In the genomic region with DNA sequence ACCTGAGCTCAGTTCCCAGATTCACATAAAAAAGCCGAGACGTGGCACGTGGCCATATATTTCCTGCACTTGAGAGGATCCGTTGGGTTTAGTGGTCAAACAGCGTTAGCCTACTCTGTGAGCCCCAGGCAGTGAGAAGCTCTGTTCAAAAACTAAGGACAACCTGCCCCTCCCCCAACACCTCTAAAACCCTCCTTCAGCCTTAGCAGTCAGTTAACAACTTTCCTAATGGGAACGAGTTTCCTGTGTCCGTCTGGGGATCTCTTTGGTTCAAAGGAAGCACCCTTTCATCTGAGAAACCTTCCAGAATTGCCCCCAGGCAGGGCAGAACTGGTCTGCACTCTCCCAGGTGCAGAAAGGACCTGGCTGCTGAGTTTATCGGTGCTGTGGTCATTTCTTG, we compare ENCODE assay signal across 24 mouse cellular contexts. TPM values are rescaled to one million over a fixed set of nuclear protein-coding genes. Genes with fewer than 3 reads are reported as not detected.
DNase-seq lines count a peak whose midpoint lies in the region; ATAC-seq and TF ChIP-seq lines count a peak whose summit lies in the region.
"Had no signal": no experiment of that assay in that cellular context is flagged by ENCODE, and none has a peak within 500 bp of the region (broad histone marks: within the 10 kb centered on the region; RNA-seq: fewer than 3 reads in every experiment).

No protein-coding gene starts in this region.

- H3K4me2 ChIP-seq in hindbrain, embryonic 13.5 days: no peak overlapping the region
- no peak overlapping the region for H3K4me2 ChIP-seq in stomach, postnatal 0 days (replicated peaks; ENCODE audit: low read depth)
- H3K4me2 ChIP-seq: embryonic facial prominence, embryonic 13.5 days; forebrain, embryonic 13.5 days; heart, embryonic 12.5 days; hindbrain, embryonic 14.5 days; liver, embryonic 15.5 days; lung, embryonic 15.5 days had no signal

- peak; percentile 30 to 40 for DNase-seq in cerebellum, postnatal 10 days
- DNase-seq in cerebellum, adult 8-10 months: no peak
- no peak for DNase-seq in hindbrain, embryonic 10.5 days (ENCODE audit: low spot score)
- peak; percentile 23 for DNase-seq in retina, postnatal 1 day
- no peak for DNase-seq in retina, embryonic 14.5 days (ENCODE audit: low spot score)
- no peak for DNase-seq in stomach, postnatal 0 days (ENCODE audit: low spot score)
- DNase-seq in gastrocnemius, adult 2 months: no peak
- DNase-seq: adrenal gland, postnatal 14 days; cerebellum, adult 9-10 months; gastrocnemius, postnatal 10 days; kidney, adult 2 months; layer of hippocampus, postnatal 36 days; liver; lung, postnatal 36 days had no signal

- no peak for TF ChIP-seq CTCF in stomach, postnatal 0 days (IDR thresholded peaks at IDR 0.05; ENCODE audit: low read depth)
- TF ChIP-seq CTCF in gastrocnemius, adult 2 months (IDR thresholded peaks at IDR 0.05): no peak

- H3K4me1 ChIP-seq in hindbrain, embryonic 10.5 days (replicated peaks): peaks cover 33% of the 10 kb centered on the region
- H3K4me1 ChIP-seq in hindbrain, embryonic 13.5 days (replicated peaks): peaks cover 17% of the 10 kb centered on the region
- H3K4me1 ChIP-seq in stomach, postnatal 0 days (replicated peaks; ENCODE audit: control insufficient read depth, insufficient read depth): no peaks in the 10 kb centered on the region
- H3K4me1 ChIP-seq: embryonic facial prominence, embryonic 13.5 days; megakaryocyte, embryonic 14.5 days had no signal

- no peak overlapping the region for H3K9ac ChIP-seq in hindbrain, embryonic 13.5 days
- H3K9ac ChIP-seq in stomach, postnatal 0 days (ENCODE audit: low read length): no peak overlapping the region
- H3K9ac ChIP-seq: embryonic facial prominence, embryonic 13.5 days; forebrain, embryonic 13.5 days; heart, embryonic 12.5 days; hindbrain, embryonic 14.5 days; liver, embryonic 15.5 days; lung, embryonic 15.5 days had no signal

- no peak overlapping the region for H3K4me3 ChIP-seq in hindbrain, embryonic 10.5 days
- H3K4me3 ChIP-seq in hindbrain, embryonic 13.5 days: no peak overlapping the region
- no peak overlapping the region for H3K4me3 ChIP-seq in stomach, postnatal 0 days (ENCODE audit: low read depth, low read length)
- no peak overlapping the region for H3K4me3 ChIP-seq in gastrocnemius, adult 2 months
- H3K4me3 ChIP-seq: embryonic facial prominence, embryonic 13.5 days; erythroblast, embryonic 14.5 days; forebrain, embryonic 13.5 days; heart, embryonic 12.5 days; liver, embryonic 15.5 days; lung, embryonic 15.5 days; megakaryocyte, embryonic 14.5 days had no signal

- no peak for ATAC-seq in hindbrain, embryonic 13.5 days (ENCODE audit: low FRiP score)
- ATAC-seq in stomach, postnatal 0 days (ENCODE audit: low FRiP score, low TSS enrichment): no peak
- ATAC-seq: forebrain, embryonic 13.5 days had no signal

- intact Hi-C loops in gastrocnemius, adult 2 months (cut with DNase I): no loop called here

- WGBS in hindbrain, embryonic 10.5 days: 47% methylated on average over 8 of the region's 8 CpGs
- 53% methylated on average over 8 of the region's 8 CpGs for WGBS in hindbrain, embryonic 13.5 days
- 37% methylated on average over 8 of the region's 8 CpGs for WGBS in stomach, postnatal 0 days

- 0 out of 2 replicates have a peak overlapping the region, but pooled peaks have one; percentile 50 for H3K27ac ChIP-seq in hindbrain, embryonic 10.5 days
- H3K27ac ChIP-seq in hindbrain, embryonic 13.5 days: no peak overlapping the region
- no peak overlapping the region for H3K27ac ChIP-seq in stomach, postnatal 0 days (replicated peaks)
- no peak overlapping the region for H3K27ac ChIP-seq in gastrocnemius, adult 2 months
- H3K27ac ChIP-seq: embryonic facial prominence, embryonic 13.5 days; forebrain, embryonic 13.5 days; hindbrain, embryonic 14.5 days; liver, embryonic 15.5 days; lung, embryonic 15.5 days had no signal

- no peaks in the 10 kb centered on the region for H3K9me3 ChIP-seq in hindbrain, embryonic 10.5 days
- no peaks in the 10 kb centered on the region for H3K9me3 ChIP-seq in hindbrain, embryonic 13.5 days
- no peaks in the 10 kb centered on the region for H3K9me3 ChIP-seq in stomach, postnatal 0 days (ENCODE audit: control insufficient read depth, low read length)
- H3K9me3 ChIP-seq: embryonic facial prominence, embryonic 13.5 days; G1E; heart, embryonic 12.5 days; liver, embryonic 15.5 days; lung, embryonic 15.5 days had no signal

- no peak for TF ChIP-seq EP300 in stomach, postnatal 0 days (optimal IDR thresholded peaks at IDR 0.05)

- H3K36me3 ChIP-seq in hindbrain, embryonic 10.5 days: no peaks in the 10 kb centered on the region
- no peaks in the 10 kb centered on the region for H3K36me3 ChIP-seq in hindbrain, embryonic 13.5 days
- no peaks in the 10 kb centered on the region for H3K36me3 ChIP-seq in stomach, postnatal 0 days (ENCODE audit: control insufficient read depth, insufficient read depth, low read length)
- H3K36me3 ChIP-seq: embryonic facial prominence, embryonic 13.5 days; G1E; heart, embryonic 12.5 days; liver, embryonic 15.5 days; lung, embryonic 15.5 days had no signal

- H3K27me3 ChIP-seq in hindbrain, embryonic 10.5 days (ENCODE audit: insufficient read depth, poor library complexity, severe bottlenecking): no peaks in the 10 kb centered on the region
- no peaks in the 10 kb centered on the region for H3K27me3 ChIP-seq in hindbrain, embryonic 13.5 days
- no peaks in the 10 kb centered on the region for H3K27me3 ChIP-seq in stomach, postnatal 0 days (ENCODE audit: control insufficient read depth, insufficient read depth, low read length)
- H3K27me3 ChIP-seq: embryonic facial prominence, embryonic 13.5 days; forebrain, embryonic 13.5 days; heart, embryonic 12.5 days; liver, embryonic 15.5 days; lung, embryonic 15.5 days; megakaryocyte, embryonic 14.5 days had no signal

RNA-seq across cellular contexts. Expression of gene Qk, which starts 36.1 kb away (rescaled TPM):
- 34.6 and 41.4 TPM in 2 replicates for polyA plus RNA-seq in hindbrain, embryonic 10.5 days (2016; fragmentation: Nextera tagmentation; extraction: Ambion mirVana)
- polyA plus RNA-seq in hindbrain, embryonic 13.5 days (2015; fragmentation: Nextera tagmentation; extraction: Ambion mirVana): 47.6 and 52.5 TPM in 2 replicates
- polyA plus RNA-seq in stomach, postnatal 0 days (2015; fragmentation: Nextera tagmentation; extraction: Ambion mirVana): 9.7 and 9.8 TPM in 2 replicates
- total RNA-seq in gastrocnemius, adult 2 months (2021): 100 to 1,000 TPM; 236 to 397 TPM

Comparison
In these comparisons a context has a peak if more than half of its experiments do, and no peak if none do; other contexts are left out.
1. DNase-seq: peak in cerebellum, postnatal 10 days (2 of 2) and retina, postnatal 1 day (single experiment); none in cerebellum, adult 8-10 months (single experiment), hindbrain, embryonic 10.5 days (single experiment), retina, embryonic 14.5 days (single experiment), stomach, postnatal 0 days (single experiment) and gastrocnemius, adult 2 months (single experiment).